Mouse (Mus musculus): ENCODE results near the gene Arhgap15.

GRCm38 (mm10) chr2:43841644-43842043 is 93.0 kb downstream of the Arhgap15 start:
- TF ChIP-seq CTCF (conservative IDR thresholded peaks at IDR 0.05; ENCODE audit: insufficient read depth, insufficient read length, low read depth, low read length), result no peak
- TF ChIP-seq POLR2A (IDR thresholded peaks at IDR 0.05; ENCODE audit: low read depth, low read length), result no peak

Measured in kidney, adult 2 months (tissue).